Mouse (Mus musculus) A20 (cell line): ENCODE results near the gene Mapk7.

Experiments used
- DNase-seq: peaks from one replicate; pipeline ENCODE4 v3.0.0-alpha.2; 2011; ENCODE audit warnings: low read depth, low spot score

Gene Mapk7

DNA sequence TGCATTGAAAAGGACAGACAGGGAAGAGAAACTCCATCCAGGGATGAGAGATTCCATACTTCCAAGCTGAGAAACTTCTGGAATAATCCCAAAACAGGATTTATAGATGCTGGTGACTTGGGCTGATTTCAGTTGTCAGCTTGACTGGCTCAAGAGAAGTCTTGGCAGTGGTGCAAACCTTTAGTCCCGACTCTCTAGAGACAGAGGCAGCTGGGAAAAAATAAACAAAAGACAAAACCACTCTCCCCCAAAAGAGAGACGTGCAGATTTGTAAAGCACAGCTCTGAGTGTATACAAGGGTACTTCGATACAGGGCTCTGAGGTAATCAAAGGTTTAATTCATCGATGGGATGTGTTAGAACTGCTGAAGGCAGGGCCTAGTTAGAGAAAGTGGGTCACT lies 28.8 kb downstream of the Mapk7 start:
- no peak for DNase-seq

DNA sequence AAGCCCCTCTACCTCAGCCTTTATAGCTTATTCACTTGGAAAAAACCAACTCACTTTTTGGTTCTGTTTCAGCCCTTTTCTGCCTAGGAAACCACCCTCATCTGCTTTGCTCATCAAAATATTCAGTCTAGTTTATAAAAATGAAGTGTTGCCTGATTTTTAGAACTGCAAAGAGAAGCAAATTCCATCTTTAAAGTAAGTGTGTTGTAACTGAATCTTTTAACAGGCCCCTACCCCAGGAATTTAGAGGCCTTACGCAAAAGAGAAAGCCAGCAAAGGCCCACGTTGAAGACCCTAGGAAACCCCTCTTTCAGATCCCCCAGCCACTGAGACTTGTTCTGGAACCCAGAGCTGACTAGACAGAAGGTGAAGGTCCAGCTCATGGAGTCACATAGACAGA lies 30.1 kb downstream of the Mapk7 start:
- DNase-seq: no peak

DNA sequence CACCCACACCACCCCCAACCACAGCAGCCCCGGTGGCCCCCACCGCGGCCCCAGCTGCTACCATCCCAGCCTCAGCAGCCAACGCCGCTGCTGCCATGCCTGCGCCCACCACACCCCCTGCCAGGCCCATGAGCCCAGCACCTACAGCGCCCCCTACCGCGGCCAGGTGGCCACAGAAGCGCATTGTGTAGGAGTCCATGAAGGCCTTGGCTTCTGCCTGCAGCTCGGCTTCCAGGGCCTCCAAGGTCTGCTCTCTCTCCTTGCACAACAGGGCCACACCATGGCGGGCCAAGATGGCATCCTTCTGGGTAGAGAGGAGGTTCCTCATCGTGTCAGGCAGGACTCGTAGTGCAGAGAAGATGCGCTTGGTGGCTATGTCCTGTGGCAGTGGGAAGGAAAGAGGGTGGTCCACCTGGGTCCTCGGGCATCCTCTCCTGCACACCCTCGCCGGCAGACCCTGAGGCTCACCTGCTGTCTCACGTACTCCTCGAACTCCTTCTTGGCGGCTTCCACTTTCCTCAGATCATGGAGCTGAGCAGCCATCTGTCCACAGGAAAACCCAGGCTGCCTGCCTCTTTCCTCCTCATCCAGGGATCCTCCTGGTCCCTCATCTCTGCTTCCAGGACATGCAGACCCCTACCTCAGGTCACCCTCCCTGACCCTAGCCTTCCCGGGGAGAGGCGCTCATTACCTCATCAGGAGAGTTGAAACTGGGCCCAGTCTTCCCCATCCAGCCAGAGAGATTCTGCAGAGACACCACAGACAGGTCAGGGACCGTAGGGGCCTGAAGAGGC lies 44.5 kb downstream of the Mapk7 start:
- DNase-seq: peak; percentile 16

DNA sequence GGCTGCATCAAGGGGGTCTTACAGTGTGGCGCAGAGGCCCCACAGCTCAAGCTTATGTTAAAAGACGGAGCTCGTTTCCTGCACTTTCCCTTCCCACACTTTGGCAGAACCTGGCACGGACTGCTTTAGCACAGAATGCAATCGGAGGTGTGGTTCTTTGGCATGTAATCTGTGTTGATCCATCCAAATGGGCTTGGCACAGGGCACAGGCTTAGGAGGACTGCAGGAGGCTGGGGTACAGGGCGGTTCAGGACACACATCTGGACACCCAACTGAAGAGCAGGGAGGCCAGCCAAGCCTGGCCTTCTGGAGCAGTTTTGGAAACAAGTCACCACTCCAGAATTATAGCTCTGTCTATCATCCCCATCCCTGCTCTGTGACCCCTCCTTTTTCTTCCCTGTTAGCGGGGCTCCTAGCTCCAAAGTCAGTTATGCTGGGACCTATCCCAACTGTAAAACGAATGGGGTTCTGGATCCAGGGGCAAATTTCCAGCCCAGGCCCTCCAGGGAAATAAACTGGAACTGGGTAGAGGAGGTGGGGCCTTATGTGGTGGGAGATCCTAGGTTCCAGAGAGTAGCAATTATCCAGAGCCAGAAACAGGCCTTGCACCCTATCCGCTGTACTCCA lies 45.5 kb downstream of the Mapk7 start:
- no peak for DNase-seq

DNA sequence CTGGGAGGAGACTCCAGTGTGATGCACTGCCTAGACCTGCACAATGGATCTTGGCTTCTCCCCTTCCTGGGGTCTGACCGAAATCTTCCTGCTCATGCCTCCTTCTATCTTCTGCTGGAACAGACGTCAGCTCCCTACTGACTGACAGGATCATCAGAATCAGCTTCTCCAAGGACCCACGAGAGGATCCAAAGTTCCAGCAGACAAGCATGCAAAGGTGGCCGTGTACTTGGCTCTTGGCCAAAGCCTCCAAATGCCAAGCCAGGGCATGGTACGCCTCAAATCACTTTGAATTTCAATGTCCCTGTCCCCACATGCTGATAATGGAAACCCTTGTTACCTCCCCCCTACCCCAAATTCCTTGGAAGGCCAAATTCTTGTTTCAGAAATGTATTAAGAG lies 46.2 kb downstream of the Mapk7 start:
- no peak for DNase-seq

DNA sequence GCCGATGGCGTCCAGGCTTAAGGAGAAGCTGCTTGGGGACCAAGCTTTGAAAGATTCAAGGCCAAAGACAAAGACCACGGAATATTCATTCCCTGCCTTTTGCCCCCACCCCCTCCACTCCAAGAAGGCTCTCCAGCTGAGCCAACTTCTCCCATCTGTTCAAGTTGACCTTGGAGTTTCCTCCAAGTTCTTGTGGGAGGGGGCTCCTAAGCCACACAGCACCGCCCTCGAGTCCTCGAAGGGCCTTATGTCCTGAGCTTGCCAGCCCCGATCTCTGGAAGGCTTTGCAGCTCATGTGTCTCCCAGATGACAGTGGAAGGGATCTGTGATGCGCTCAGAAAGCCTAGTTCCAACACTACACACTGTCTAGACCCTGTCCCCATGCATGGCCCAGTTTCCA lies 46.9 kb downstream of the Mapk7 start:
- DNase-seq: no peak

DNA sequence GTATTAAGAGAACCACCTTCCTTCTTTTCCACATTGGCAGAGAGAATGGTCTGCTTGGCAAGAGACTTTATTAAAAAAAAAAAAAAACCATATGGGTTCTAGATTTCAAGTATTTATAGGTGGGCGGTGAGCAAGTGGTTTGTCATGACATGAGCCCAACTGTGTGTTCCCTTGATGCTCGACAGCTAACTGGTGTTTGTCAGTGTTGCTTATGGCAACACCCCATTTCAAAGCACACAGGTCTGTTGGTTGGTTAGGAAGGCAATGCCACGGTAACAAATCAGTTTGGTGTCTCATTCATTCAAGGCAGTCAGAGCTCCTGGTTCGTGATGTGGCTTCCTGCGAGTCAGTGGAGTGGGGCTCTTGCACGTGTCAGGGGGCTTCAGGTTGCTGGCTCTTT lies 50.4 kb downstream of the Mapk7 start:
- no peak for DNase-seq

DNA sequence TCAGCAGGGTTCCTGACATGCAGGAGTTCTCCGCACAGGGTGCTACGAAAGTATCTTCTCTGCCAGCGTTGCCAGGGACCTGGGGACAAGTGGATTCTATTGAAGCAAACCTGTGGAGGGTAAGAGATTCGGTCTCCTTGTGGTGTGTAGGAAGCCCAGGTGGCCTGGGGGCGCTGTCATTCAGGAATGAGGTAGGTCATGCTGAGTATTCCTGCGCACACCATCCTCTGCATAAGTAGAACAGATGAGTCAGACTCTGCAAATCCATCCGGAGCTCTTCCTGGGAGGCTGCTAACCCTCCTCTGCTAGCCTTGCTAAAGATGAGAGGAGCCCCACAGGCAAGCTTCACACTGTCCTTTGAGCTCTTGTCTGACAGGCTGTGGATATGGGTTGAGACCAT lies 52.5 kb downstream of the Mapk7 start:
- DNase-seq: no peak

DNA sequence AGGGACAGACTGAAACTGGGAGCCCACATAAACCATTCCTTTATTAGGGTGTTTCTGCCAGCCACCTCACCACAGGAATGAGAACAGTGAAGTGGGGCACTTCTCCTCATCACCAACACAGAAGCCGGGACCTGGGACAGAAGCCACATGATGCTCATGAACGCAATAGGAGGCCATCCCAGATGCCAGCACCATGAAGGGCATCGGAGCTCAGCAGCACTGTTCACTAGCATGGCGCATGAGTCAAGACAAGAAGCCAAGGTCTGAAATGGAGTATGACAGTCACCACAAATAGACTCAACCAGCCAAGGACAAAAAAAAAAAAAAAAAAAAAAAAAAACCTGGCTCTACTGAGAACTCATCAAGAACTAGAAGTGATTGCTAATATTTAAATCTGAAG lies 53.8 kb downstream of the Mapk7 start:
- no peak for DNase-seq

DNA sequence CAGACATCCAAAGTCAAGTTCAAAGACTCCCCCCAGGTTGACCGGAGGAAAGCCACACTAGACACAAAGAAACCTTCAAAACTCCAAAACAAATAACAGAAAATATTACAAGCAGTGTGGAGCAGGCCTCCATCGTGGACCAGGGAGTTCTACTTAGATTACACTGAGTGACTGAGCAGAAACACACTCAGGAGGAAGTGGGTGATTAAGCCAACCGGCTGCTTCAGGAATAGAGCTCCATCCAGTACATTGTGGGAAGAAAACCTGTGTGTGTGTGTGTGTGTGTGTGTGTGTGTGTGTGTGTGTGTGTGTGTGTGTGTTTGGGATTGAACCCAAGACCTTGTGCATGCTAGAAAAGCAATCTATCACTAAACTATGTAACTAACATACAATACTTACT lies 55.0 kb downstream of the Mapk7 start:
- no peak for DNase-seq
